Mouse (Mus musculus): ENCODE measurements around the gene Atp5g2.
A peak's percentile ranks its signal among the peaks of the same experiment; 100 is the strongest.

Gene Atp5g2

DNA sequence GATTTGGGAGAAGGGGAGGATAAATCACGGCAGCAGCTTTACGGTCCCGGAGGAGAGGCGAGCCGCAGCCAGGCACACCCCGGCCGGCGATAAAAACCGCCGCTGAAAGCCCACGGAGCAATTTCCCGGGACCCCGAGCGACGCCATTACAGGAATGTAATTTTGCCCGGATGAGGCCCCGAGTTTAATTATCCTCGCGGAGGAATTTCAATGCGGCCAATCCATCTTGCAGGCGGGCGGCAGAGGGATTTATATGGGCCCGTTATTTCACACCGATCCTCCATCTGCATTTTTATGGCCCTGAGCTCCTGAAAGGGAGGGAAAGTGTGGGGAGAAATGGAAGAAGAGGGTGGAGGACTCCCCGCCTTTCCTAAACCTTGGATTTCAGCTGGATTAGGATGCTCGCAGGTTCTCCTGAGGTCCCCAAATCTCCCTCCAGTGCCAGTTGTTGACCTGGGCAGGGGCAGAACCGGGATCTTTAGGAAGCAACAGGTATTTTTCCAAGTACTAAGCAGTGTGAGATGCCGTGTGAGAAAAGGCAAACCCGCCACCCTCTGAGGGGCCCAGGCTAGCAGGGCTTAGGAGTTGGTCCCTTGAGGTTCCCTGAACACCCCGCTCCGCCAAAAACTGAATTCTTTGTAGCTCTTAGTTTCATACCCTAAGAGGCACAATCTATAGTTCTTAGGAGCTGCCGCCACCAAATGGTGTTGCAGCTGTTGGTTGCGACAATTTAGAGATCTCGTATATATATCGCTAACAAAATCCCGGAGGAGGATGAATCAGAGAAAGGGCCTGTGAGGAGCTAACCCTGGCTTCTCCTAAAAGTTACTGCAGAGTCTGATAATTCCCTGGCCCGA lies at the start of gene Atp5g2:
Gene Atp5g2 (minus strand): TSS at position 138 of the 857 bp plus-strand sequence.
- peak; percentile 61 to 87 for DNase-seq (ENCODE audit: inconsistent age in 2 of 2, low spot score in 1 of 2)

DNA sequence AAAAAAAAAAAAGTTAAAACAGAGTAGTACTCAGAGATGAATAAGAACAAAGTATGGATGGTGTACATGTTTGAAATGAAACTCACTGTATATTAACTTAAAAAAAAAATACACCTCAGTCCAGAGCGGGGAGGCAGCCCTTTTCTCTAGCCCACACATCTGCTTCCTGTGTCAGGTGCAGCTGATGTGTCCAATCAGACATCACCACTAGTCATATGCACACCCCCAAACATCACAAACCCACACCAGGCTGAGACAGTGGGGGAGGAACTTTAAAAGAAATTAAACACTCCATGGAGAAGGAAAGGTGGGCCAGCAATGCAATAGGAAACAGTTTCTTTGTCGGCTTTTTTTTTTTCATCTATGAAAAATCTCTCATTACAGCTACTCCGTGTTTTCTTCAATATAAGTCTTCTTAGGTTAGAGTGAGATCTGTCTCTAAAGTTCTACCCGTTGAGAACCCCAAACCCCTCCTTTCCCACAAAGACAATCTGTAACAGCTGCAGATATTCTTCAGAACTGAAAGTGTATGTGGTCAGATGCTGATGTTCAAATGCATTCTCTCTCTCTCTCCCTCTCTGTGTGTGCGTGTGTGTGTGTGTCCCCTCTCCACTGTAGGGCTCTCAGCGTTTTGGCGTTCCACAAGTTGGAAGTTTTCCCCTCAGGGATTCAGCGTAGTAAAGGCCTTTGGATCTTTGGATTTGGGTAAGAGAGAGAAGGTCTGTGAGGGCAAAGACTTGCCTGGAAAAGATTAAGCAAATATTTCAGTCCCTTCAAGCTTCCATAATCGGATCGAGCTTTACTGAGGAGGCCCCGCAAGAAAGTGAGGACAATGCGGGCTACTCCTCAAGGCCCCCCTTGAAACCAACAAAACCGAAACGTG lies 49.1 kb upstream of the Atp5g2 start:
- DNase-seq (ENCODE audit: inconsistent age in 2 of 2, low spot score in 1 of 2) = peak in 1 of 2 experiments; percentile 38

DNA sequence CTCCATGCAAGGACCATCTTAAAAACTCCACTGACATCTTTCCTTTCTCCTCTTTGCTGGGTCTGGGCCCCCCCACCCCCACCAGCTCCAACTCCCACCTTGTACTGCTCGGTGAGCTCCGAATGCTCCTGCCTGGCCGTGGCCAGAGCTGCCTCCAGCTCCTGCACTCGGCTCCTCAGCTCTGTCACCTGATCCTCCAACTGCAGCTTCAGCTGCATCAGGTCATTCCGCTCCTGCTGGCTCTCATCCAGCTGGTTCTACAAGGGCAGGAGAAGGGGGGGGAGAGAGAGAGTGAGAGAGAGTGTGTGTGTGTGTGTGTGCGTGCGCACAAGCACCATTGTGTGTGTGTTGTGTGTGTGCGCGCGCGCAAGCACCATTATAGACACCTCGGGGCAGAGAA lies 44.0 kb upstream of the Atp5g2 start:
- peak in 1 of 2 experiments; percentile 73 for DNase-seq (ENCODE audit: inconsistent age in 2 of 2, low spot score in 1 of 2)

DNA sequence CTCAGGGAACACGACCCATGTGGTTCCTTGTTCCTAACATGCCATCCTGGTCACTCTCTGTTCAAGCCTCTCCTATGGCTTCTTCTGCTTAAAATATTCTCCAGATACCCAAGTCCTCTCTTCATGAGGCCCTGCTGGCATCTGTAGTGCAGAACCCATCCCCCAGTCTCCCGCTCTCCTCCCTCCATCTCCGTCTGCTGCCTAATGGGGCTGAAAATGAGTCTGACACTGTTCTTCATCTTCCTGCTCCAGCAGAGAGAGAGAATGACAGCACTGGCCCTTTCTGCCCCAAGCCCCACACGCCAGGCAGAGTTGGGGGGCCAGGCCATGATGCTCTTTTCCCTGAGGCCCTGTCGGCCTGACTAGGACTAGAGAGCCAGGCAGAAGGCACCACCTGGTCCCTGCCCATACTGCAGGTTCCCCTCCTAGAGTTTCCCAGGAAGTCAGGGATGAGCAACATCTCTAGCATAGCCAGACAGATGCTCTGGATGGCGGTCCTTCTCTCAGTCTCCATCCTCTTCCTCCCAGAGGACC lies 35.7 kb upstream of the Atp5g2 start:
- no peak for DNase-seq (ENCODE audit: inconsistent age in 2 of 2, low spot score in 1 of 2)

DNA sequence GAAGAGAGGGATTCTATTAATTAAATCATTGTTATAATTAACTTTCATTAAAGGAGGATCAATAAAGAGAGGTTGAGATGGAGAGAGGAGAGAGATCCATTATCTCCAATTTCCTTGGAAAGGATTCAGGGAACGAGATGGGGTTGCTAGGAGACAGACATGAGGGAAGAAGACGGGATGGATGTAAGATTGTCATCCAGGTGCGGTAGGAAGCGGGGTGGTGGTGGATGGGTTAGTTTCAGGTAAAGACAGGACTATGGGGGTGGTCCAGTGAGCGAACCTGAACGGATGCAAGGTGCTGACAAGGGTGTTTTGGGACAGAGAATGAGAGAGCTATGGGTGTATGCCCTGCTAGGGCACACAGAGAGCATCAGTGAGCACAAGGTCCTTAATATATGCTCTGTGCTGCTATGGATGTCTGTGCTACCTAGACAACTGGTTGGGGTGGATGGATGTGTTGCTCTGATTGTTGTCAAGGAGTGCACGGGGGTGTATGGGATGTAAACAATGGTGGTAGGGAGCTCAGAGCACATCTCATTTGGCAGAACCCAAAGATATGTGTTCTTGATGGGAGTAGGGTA lies 33.9 kb upstream of the Atp5g2 start:
- no peak for DNase-seq (ENCODE audit: inconsistent age in 2 of 2, low spot score in 1 of 2)

DNA sequence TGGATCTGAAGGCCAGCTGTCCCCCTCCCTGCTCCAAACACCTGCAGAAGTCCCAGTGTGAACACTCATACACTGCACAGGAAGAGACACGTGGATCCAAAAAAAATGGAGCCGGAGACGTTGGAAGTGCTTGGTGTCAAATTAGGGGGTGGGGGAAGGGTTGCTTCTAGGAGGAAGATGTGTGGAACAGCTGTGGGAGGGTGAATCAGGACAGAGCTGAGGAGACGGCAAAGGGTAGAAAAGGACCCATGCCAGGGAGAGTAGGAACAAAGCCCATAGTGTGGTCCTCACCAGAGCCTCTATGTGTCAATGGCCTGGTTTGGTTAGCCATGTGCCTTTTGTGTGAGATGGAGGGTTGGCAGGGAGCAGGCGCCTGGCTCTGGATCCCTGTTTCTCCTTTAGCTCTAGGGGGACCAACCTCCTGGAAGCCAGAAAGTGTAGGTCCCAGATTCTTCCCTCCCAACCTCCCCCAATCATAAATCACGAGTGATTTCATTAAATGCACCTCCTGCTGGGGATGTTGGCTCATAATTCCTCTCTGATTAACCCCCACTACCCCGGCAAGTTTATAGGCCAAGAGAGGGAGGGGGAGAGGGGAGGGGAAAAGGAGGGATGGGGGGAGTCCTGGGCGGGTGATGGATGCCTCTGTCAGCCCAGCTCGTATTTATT lies 33.2 kb upstream of the Atp5g2 start:
- peak in 1 of 2 experiments; percentile 42 for DNase-seq (ENCODE audit: inconsistent age in 2 of 2, low spot score in 1 of 2)

DNA sequence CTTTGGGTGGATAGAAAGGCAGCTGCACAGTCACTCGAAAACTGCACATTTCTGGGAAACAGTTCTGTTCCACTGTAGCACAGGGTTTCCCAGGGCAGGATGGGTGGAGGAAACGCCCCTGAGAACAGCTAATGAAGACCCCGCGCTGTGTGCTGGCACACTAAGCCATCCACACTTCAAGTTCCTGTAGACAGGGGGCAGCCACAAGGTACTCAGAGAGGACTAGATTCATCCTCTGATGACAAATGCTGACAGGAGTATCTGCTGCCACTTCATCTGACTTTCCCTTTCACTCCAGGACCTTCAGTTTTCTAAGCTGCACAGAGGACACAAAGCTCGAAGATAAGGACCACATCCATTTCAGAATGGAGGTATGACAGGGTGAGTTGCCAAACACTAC lies 32.7 kb upstream of the Atp5g2 start:
- peak in 1 of 2 experiments; percentile 43 for DNase-seq (ENCODE audit: inconsistent age in 2 of 2, low spot score in 1 of 2)

DNA sequence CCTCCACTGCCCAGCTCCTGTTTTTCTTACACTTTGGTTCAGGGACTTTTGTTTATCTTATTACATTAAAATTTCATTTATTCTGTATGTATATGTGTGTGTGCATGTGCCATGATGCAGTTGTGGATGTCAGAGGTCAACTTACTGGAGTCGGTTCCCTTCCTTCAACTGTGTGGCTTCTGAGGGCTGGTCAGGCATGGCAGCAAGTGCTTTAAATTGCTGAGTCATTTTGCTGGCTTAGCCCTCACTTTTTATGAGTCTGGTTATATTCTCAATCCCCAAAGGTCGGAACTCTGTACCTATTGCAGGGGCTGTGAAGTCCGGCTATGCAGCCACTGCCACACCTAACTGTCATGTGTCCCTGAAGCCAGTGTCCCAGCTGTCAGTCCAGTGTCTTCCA lies 30.8 kb upstream of the Atp5g2 start:
- peak in 1 of 2 experiments; percentile 41 for DNase-seq (ENCODE audit: inconsistent age in 2 of 2, low spot score in 1 of 2)

DNA sequence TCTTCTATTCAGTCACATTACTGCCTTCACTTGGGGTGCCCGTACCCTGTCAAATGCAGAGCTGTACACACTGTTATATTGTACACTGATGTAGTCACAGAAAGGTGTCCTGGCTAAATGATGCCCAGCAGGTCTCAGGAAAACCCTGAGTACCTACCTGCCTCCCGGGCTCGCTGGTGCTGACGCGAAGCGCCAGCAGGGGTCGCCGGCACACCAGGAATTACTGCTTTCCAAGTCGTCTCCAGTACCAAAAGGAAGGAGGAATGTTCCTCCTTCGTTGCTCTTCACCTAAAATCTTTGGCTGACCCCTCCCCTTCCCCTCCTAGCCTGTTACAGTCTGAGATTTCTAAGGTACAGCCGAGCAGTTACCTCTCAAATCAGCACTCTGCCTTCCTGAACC lies 26.0 kb upstream of the Atp5g2 start:
- DNase-seq (ENCODE audit: inconsistent age in 2 of 2, low spot score in 1 of 2) = peak; percentile 81 to 94

DNA sequence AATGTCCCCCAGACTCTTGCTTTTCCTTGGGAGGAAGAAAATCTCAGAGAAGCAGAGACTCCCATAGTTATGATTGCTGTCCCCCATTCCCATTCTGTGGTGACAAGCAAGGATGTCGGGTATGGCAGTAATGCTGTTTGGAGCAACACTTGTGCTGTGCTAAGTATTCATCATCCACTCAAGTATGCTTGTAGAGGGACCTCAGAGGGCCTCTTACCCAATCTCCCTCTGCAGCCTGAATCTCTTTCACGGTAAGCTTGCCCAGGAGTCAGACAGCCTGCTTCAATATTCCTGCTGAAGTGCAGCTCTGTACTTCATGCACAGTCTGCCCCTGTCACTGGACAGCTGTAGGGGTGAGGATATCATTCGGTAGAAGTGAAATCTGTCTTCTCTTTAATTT lies 24.7 kb upstream of the Atp5g2 start:
- DNase-seq (ENCODE audit: inconsistent age in 2 of 2, low spot score in 1 of 2) = no peak

DNA sequence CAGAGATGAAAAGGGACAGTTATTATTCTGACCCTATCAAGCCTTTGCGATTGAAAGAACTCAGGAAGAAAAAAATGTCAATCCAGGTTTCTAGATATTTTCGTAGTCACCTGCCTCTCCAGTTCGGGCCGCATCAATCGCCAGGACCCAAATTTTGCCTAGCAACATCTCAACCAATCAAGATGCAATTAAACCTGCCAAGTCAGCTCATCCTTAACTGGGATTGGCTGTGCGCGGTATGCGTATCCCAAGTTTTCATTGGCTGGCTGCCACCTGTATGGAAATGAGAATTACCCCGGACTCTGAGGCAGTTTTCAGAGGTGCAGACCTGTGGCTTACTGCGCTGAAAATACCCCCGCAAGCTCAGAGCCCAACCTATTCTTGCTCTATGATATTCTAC lies 21.4 kb upstream of the Atp5g2 start:
- peak; percentile 76 to 89 for DNase-seq (ENCODE audit: inconsistent age in 2 of 2, low spot score in 1 of 2)

DNA sequence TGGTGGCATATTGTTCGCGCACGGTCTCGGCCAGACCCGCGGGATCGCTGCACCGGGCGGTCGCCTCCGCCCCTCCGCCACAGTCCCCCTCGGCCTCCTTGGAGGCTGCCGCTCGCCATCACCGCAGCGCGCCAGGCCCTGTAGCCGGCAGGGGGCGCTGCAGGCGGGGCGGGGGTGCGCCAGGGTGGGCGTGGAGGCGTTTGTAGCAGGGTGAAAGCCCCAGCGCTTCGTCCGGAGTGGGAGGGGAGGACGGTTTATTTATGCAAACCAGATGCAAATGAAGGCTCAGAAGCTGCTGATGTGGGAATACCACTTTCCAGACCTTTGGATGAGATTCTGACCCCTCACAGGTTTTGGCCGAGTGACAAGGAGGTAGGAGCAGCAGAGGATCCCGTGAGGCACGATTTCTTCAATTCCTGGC lies 20.8 kb upstream of the Atp5g2 start:
- DNase-seq (ENCODE audit: inconsistent age in 2 of 2, low spot score in 1 of 2) = peak; percentile 71 to 83

DNA sequence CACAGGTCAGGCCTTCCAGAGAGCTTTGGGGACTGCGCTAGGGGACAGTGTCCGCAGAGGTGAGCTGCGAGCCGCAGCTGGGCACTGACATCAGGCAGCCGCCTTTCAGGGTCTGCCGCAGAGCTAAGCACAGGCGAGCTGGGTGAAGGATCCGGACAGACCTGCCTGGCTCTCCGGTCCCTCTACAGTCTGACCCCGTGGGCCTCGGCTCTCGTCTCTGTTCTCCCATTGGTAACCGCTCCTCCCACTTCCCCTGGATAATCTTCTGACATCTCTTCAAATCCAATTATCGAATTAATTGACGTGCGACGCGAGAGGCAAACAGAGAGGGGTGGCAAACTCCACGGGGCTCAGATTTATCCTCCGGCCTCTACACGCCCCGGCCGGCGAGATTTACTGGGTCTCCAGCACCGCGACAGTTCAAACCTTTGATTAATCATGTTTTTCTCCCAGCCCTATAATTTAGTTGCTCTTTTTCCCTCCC lies 20.2 kb upstream of the Atp5g2 start:
- peak in 1 of 2 experiments; percentile 54 for DNase-seq (ENCODE audit: inconsistent age in 2 of 2, low spot score in 1 of 2)

DNA sequence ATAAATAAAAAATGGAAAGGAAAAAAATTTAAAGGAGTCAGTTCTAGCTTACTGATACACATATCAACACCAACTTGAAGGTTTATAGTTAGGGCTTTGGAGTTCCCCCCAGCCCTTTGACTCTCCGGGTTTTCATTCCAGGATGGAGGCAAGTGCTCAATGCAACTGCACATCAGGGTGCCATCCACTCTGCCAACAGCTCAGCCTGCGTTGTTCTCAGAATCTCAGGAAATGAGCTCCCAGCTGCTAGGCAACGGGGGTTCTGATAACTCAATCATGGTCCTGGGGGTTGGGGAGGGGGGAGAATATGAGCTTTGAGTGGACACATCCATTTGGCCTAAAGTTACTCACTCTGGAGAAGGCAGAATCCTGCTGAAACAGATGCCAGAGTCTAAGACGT lies 13.6 kb upstream of the Atp5g2 start:
- DNase-seq (ENCODE audit: inconsistent age in 2 of 2, low spot score in 1 of 2) = no peak

DNA sequence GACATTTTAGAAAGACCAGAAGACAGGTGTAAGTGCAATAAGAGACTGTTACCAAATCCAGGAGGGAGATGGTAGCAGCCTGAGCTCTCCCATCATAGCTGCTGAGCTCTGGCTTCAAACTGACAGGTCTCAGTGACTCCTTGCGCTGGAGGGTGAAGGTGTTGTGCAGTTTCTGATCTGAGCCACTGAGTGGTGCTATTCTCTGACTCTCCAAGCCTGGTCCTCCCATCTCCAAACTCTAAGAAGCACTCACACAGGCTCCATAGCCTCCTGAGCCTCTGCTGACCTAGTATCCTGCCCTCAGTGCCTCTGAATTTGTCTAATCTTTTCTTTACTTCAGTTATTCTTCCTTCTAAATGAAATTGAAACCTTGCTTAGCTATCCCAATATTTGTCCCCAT lies 11.5 kb upstream of the Atp5g2 start:
- peak; percentile 48 to 78 for DNase-seq (ENCODE audit: inconsistent age in 2 of 2, low spot score in 1 of 2)

DNA sequence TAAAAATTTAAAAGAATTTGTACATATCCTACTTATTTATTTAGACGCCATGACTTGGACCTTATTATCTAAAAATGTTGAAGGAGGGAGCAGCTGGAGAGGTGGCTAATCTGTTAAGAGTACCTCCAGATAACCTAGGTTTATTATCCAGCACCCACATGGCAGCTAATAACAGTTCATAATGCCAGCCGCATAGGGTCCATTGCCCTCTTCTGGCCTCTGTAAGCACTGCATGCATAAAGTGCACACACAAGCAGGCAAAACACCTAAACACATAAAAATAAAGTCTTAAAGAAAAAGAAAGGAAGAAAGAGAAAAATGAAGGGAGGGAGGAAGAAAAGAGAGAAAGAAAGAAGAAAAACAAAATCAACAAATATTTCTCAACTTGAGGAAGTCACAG lies 4.2 kb upstream of the Atp5g2 start:
- no peak for DNase-seq (ENCODE audit: inconsistent age in 2 of 2, low spot score in 1 of 2)

DNA sequence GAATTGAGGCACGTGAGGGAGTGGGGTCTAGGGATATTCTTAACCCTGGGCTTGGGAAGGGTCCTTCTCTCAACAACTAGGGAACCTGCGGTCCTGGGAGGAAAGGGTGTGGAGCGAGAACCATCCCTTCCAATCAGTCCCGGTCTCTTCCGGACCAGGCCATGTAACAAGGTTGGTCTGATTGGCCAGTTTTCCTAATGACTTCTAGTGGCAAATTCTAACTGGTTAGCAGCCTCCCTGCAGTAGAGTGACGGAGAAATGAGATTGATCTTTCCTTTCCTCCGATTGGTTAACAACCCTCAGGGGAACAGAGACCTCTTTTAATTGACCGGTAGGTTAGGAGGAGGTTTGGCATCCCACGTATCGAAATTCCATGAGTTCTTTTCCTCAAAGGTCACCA lies 1.4 kb upstream of the Atp5g2 start:
- peak; percentile 63 to 82 for DNase-seq (ENCODE audit: inconsistent age in 2 of 2, low spot score in 1 of 2)

DNA sequence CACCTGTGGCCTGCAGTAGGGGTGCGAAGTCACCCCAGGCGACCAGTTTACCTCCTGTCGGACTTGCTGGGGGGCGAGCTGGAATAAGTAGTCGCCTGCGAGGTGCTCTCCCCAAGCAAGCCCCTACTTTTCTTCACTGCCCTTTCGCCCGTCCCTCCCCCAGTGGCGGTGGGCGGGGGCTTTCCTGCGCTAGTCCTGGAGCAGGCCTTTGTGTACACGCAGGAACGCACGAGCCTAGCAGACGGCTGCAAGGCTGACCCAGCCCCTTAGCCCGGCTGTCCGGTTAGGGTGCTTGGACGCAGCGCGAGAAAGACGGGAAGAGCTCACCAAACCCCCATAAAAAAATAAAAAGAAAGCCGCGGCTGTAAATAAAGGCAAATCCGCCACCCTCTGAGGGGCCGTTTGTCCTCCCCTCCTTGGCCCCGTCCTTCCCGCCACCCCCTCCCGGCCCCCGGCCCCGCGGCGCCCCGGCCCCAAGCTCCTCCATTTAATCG lies 384 bp downstream of the Atp5g2 start:
- peak; percentile 91 to 96 for DNase-seq (ENCODE audit: inconsistent age in 2 of 2, low spot score in 1 of 2)

DNA sequence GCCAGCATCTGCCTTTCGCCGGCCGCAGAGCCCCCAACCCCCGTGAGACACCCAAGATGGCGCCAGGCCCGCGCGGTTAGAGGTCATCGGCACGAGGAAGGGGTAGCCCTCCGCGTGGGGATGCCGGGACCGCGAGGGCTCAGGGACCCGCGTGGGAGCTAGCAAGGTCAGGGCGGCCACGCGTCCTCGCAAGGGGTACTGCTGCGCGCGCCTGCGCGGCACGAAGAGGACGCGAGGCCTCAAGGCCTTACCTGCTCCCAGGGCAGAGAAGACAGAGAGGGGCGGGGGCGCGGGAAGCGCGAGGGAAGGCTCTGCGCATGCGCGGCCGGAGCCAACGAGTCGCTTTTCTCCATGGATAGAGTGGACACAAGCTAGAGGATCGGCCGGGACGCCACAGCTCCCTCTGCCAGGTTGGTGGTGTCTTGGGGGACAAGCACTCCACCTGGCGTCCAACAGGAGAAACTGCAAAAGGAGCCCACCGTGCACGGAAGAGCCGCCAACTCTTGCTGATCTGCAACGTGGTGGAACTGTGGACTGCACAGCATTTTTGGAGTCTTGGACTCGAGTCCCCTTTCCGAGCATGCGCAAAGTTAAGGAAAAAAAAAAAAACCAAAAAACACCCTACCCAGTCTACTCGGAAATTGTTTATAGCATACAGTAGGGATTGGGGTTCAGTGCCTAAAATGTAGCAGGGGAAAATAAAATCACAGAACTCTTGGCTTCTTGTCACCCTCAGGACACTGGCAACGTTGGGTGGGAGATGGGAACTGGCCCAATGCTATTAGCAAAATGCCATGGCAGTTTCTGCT lies 1.2 kb downstream of the Atp5g2 start:
- DNase-seq (ENCODE audit: inconsistent age in 2 of 2, low spot score in 1 of 2) = peak; percentile 98 to 100

DNA sequence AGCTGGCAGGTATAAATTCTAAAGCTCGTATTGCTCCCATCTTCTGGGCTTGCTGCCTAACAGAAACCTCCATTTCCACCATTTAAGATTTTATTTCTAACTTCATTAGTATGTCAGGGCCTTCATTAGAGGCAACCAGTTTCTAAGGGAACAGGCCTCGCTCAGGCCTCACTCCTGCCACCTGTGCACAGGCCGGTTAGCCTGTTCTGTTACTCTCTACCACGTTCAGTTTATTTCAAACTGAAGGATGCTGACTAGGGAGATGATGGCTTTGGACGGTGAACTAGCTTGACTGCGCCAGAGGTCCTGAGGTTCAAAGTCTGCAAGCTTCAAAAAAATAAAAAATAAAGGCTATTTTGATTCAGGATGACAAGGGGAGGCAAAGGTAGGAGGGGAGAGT lies 1.9 kb downstream of the Atp5g2 start:
- DNase-seq (ENCODE audit: inconsistent age in 2 of 2, low spot score in 1 of 2) = no peak

All from adrenal gland, adult (tissue).